Mouse (Mus musculus): Measurements from ENCODE around the gene Cyp4f17. TPM values are rescaled to one million over a fixed set of nuclear protein-coding genes. Genes with fewer than 3 reads are reported as not detected.
A peak's percentile ranks its signal among the peaks of the same experiment; 100 is the strongest.
"Not testable (repeated sequence)": the region's sequence is repeated elsewhere in the genome, so short reads cannot be mapped to it uniquely, and the experiment has no call there.

Gene Cyp4f17
- polyA plus RNA-seq, 1 experiment from 2014 or later, result 7.8 TPM

DNA sequence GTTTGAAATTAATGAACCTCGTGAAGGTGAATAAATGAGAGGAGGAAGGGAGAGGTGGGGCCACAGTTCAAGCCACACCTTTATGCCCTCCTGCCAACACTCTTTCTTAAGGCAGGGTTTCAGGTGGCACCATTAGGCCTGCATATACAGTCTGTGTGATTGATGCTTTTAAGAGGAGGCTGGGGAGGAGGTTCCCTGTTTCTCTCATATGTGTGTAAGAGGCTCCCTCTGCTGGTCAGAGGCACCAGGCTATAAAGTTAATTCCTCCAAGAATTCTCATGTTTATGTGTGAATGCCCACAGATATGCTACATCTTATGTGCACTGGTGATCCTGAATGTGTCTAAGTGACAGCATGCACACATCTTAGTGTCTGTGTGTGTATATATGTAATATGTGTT lies 11.2 kb upstream of the Cyp4f17 start:
- no peak overlapping the region for H3K4me2 ChIP-seq (replicated peaks)
- peak; percentile 78 for ATAC-seq (replicated peaks)
- WGBS, result 71% methylated on average over 1 of the region's 1 CpGs

GRCm38 (mm10) chr17:32500511-32500910 lies 5.3 kb upstream of the Cyp4f17 start:
- H3K4me2 ChIP-seq (replicated peaks); H3K27ac ChIP-seq (replicated peaks); H3K9ac ChIP-seq (replicated peaks); H3K4me1 ChIP-seq; H3K9me3 ChIP-seq; ATAC-seq (replicated peaks); H3K36me3 ChIP-seq; H3K27me3 ChIP-seq; H3K4me3 ChIP-seq: not testable (repeated sequence)
- WGBS, result 86% methylated on average over 4 of the region's 4 CpGs

More for the DNA sequence above, 11.2 kb upstream of the Cyp4f17 start:
- Histone ChIP-seq H3K4me3 (no peak overlapping the region), H3K27me3 (no peaks in the 10 kb centered on the region), H3K36me3 (no peaks in the 10 kb centered on the region), H3K9me3 (0 out of 2 replicates have a peak, but pooled peaks cover 3% of the 10 kb centered on the region), H3K9ac (replicated peaks) (no peak overlapping the region), H3K4me1 (0 out of 2 replicates have a peak, but pooled peaks cover 4% of the 10 kb centered on the region), H3K27ac (replicated peaks) (no peak overlapping the region)

GRCm38 (mm10) chr17:32501051-32501450 lies 4.8 kb upstream of the Cyp4f17 start:
- Histone ChIP-seq H3K9ac (replicated peaks) (no peak overlapping the region), H3K4me2 (replicated peaks) (no peak overlapping the region), H3K4me3 (no peak overlapping the region), H3K4me1 (peaks cover 7% of the 10 kb centered on the region), H3K27ac (replicated peaks) (no peak overlapping the region), H3K36me3 (no peaks in the 10 kb centered on the region), H3K9me3 (no peaks in the 10 kb centered on the region), H3K27me3 (no peaks in the 10 kb centered on the region)
- 59% methylated on average over 3 of the region's 3 CpGs for WGBS
- no peak for ATAC-seq (replicated peaks)

DNA sequence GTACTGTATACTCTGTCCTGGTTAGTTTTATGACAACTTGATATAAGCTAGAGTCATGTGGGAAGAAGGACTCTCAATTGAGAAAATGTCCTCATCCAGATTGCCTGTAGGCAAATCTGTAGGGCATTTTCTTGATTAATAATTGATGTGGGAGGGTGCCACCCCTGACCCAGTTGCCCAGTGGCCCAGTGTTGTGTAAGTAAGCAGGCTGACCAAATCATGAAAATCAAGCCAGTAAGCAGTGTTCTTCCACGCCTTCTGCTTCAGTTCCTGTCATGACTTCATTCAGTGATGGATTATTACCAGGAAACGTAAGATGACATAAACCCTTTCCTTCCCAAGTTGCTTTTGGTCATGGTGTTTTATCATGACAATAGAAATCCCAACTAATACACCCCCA lies 2.7 kb upstream of the Cyp4f17 start:
- no peaks in the 10 kb centered on the region for H3K27me3 ChIP-seq
- no peak for ATAC-seq (replicated peaks)
- H3K36me3 ChIP-seq, result no peaks in the 10 kb centered on the region
- no peak overlapping the region for H3K4me2 ChIP-seq (replicated peaks)
- H3K9ac ChIP-seq (replicated peaks), result no peak overlapping the region
- peaks cover 20% of the 10 kb centered on the region for H3K4me1 ChIP-seq
- 89% methylated on average over 2 of the region's 2 CpGs for WGBS
- no peaks in the 10 kb centered on the region for H3K9me3 ChIP-seq
- H3K27ac ChIP-seq (replicated peaks), result no peak overlapping the region
- H3K4me3 ChIP-seq, result no peak overlapping the region

- Histone ChIP-seq H3K9me3 (no peaks in the 10 kb centered on the region), H3K9ac (replicated peaks) (peak overlapping the region; percentile 53), H3K4me1 (peaks cover 20% of the 10 kb centered on the region), H3K4me3 (peak overlapping the region; percentile 52), H3K27me3 (no peaks in the 10 kb centered on the region), H3K36me3 (no peaks in the 10 kb centered on the region), H3K4me2 (replicated peaks) (peak overlapping the region; percentile 86), H3K27ac (replicated peaks) (peak overlapping the region; percentile 73)
- 37% methylated on average over 9 of the region's 9 CpGs for WGBS
- no peak for ATAC-seq (replicated peaks)
Measured at GRCm38 (mm10) chr17:32506729-32507245, 937 bp downstream of the Cyp4f17 start.

DNA sequence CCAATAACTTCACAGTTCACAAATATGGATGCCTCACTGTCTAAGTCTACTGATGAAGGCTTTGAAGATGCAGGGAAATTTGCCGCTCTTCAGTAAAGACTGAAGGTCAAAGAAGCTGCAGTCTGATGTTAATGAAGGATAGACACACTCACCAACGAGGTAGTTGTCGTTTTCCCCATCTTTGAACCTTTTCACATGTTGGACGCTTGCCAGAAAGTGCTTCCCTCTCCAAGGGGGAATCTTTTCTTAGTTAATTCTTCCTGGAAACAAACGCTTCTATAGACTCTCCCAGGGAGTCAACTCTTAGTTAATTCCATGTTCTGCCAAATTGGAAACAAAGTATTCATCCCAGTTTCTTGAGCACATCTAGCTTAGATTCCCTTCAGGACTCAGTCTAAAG lies 10.3 kb downstream of the Cyp4f17 start:
- H3K27me3 ChIP-seq, result no peaks in the 10 kb centered on the region
- WGBS, result 52% methylated on average over 5 of the region's 5 CpGs
- H3K9ac ChIP-seq (replicated peaks), result no peak overlapping the region
- no peaks in the 10 kb centered on the region for H3K4me1 ChIP-seq
- H3K4me2 ChIP-seq (replicated peaks), result no peak overlapping the region
- H3K9me3 ChIP-seq, result no peaks in the 10 kb centered on the region
- H3K27ac ChIP-seq (replicated peaks), result no peak overlapping the region
- H3K36me3 ChIP-seq, result no peaks in the 10 kb centered on the region
- no peak for ATAC-seq (replicated peaks)
- no peak overlapping the region for H3K4me3 ChIP-seq

DNA sequence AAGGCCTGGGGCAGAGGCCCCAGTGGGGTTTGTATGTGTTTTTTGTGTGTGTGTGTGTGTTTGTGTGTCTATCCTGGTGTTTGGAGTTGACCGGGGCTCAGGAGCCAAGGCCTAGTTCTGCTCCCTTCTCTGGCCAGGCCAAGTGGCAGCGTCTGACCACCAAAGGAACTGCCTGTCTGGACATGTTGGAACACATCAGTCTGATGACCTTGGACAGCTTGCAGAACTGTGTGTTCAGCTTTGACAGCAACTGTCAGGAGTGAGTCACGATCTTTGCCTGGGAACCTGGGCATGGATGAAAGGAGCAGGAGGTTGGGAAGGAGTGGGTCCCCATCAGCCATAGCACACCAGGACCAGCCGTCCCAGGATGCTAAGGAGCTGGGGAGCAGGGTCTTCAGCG lies 16.1 kb downstream of the Cyp4f17 start:
- peaks cover 3% of the 10 kb centered on the region; the same call in 1 of the 2 replicates for H3K36me3 ChIP-seq
- no peaks in the 10 kb centered on the region for H3K4me1 ChIP-seq
- H3K27me3 ChIP-seq, result no peaks in the 10 kb centered on the region
- WGBS, result 84% methylated on average over 5 of the region's 5 CpGs
- H3K9me3 ChIP-seq, result no peaks in the 10 kb centered on the region
- no peak overlapping the region for H3K27ac ChIP-seq (replicated peaks)
- ATAC-seq (replicated peaks), result no peak
- H3K4me3 ChIP-seq, result no peak overlapping the region
- no peak overlapping the region for H3K9ac ChIP-seq (replicated peaks)
- no peak overlapping the region for H3K4me2 ChIP-seq (replicated peaks)

DNA sequence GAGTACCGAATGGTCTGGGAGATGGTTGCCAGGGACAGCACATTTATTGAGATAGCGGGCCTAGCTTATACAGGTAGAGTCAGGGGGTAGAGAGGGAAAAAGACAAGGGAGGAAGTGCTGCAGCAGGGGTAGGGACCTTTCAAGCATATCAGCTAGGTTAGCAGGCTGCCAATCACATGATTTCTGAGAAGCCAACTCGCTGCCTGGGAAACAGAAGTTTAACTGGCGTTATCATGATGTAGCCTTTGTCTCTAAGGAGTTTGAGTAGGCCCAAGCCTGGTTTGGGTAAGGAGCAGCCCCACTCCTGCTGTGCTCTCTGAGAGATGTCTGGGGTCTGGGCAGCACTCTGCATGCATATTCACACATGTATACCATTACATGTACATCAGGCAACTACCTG lies 16.5 kb downstream of the Cyp4f17 start:
- no peak overlapping the region for H3K4me3 ChIP-seq
- no peaks in the 10 kb centered on the region for H3K9me3 ChIP-seq
- H3K9ac ChIP-seq (replicated peaks), result no peak overlapping the region
- no peaks in the 10 kb centered on the region for H3K27me3 ChIP-seq
- H3K4me2 ChIP-seq (replicated peaks), result no peak overlapping the region
- WGBS, result 87% methylated on average over 4 of the region's 4 CpGs
- ATAC-seq (replicated peaks), result no peak
- no peaks in the 10 kb centered on the region for H3K4me1 ChIP-seq
- H3K36me3 ChIP-seq, result peaks cover 3% of the 10 kb centered on the region; the same call in 1 of the 2 replicates
- H3K27ac ChIP-seq (replicated peaks), result no peak overlapping the region

GRCm38 (mm10) chr17:32522816-32523215 lies 17.0 kb downstream of the Cyp4f17 start:
- Histone ChIP-seq H3K4me3 (no peak overlapping the region), H3K27me3 (no peaks in the 10 kb centered on the region), H3K36me3 (peaks cover 3% of the 10 kb centered on the region; the same call in 1 of the 2 replicates), H3K27ac (replicated peaks) (no peak overlapping the region), H3K9ac (replicated peaks) (no peak overlapping the region), H3K4me1 (no peaks in the 10 kb centered on the region), H3K9me3 (no peaks in the 10 kb centered on the region), H3K4me2 (replicated peaks) (no peak overlapping the region)
- ATAC-seq (replicated peaks), result no peak
- 92% methylated on average over 5 of the region's 5 CpGs for WGBS

GRCm38 (mm10) chr17:32523895-32524294 lies 18.0 kb downstream of the Cyp4f17 start:
- no peak overlapping the region for H3K27ac ChIP-seq (replicated peaks)
- no peak for ATAC-seq (replicated peaks)
- no peaks in the 10 kb centered on the region for H3K27me3 ChIP-seq
- peaks cover 5% of the 10 kb centered on the region for H3K4me1 ChIP-seq
- H3K36me3 ChIP-seq, result peaks cover 3% of the 10 kb centered on the region; the same call in 1 of the 2 replicates
- no peak overlapping the region for H3K4me2 ChIP-seq (replicated peaks)
- 92% methylated on average over 11 of the region's 11 CpGs for WGBS
- no peak overlapping the region for H3K9ac ChIP-seq (replicated peaks)
- H3K9me3 ChIP-seq, result no peaks in the 10 kb centered on the region
- no peak overlapping the region for H3K4me3 ChIP-seq

DNA sequence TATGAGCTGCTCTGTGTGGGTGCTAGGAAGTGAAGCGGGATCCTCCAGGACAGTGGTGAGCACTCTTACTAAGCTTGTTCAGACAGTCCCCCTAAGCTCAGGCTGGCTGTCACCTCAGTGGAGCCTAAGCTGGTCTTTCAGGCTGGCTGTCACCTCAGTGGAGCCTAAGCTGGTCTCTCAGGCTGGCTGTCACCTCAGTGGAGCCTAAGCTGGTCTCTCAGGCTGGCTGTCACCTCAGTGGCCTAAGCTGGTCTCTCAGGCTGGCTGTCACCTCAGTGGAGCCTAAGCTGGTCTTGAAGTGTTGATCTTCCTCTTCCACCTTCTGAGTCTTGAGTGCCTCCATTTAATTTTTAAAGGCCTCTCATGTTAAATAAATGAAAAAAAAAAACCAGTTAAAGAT lies 20.5 kb downstream of the Cyp4f17 start:
- H3K4me1 ChIP-seq; H3K27me3 ChIP-seq; H3K27ac ChIP-seq (replicated peaks); H3K4me2 ChIP-seq (replicated peaks); H3K9ac ChIP-seq (replicated peaks); H3K9me3 ChIP-seq; ATAC-seq (replicated peaks); H3K36me3 ChIP-seq; H3K4me3 ChIP-seq: not testable (repeated sequence)
- WGBS, result 100% methylated on average over 1 of the region's 1 CpGs

- Histone ChIP-seq H3K27me3 (no peaks in the 10 kb centered on the region), H3K9ac (replicated peaks) (no peak overlapping the region), H3K36me3 (peaks cover 3% of the 10 kb centered on the region; the same call in 1 of the 2 replicates), H3K9me3 (no peaks in the 10 kb centered on the region), H3K4me2 (replicated peaks) (no peak overlapping the region), H3K27ac (replicated peaks) (no peak overlapping the region), H3K4me3 (no peak overlapping the region), H3K4me1 (peaks cover 5% of the 10 kb centered on the region)
- WGBS, result 86% methylated on average over 11 of the region's 11 CpGs
- ATAC-seq (replicated peaks), result no peak
Measured at GRCm38 (mm10) chr17:32527748-32528147, 21.9 kb downstream of the Cyp4f17 start.

All from forebrain, embryonic 15.5 days (tissue).